Mouse (Mus musculus): ENCODE measurements at regions not wholly inside any gene's neighbourhood (a gene's known extent, or its start where the extent isn't known, plus 50 kb on each side); places are given as distances from the start of the nearest gene placed in this dataset.

DNA sequence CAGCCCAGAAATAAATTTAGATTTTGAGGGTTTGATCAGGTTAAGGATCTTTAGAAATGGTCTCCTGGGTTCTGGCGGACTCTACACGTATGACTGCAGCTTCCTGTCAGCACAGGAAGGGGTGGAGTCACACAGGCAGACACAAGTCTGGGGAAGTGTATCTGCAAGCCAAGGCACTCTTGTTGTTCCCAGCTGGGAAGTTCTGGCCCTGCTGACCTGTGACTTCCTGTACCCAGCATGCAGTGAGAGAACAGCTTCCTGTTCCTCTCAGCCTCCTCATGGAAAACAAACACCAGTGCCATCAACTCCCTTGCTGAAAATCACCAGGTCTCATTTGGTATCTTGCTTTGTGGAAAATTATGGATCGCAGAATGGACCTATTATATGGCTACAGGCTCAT is 140.9 kb downstream of the Ets2 start:
- DNase-seq (ENCODE audit: extremely low spot score) = no peak

- DNase-seq (ENCODE audit: extremely low spot score) = no peak
Observed at GRCm38 (mm10) chr16:95839512-95840253, 137.8 kb downstream of the Ets2 start.

GRCm38 (mm10) chr16:95838886-95839430 is 137.1 kb downstream of the Ets2 start:
- no peak for DNase-seq (ENCODE audit: extremely low spot score)

- no peak for DNase-seq (ENCODE audit: extremely low spot score)
Observed at GRCm38 (mm10) chr16:95838478-95838846, 136.6 kb downstream of the Ets2 start.

DNA sequence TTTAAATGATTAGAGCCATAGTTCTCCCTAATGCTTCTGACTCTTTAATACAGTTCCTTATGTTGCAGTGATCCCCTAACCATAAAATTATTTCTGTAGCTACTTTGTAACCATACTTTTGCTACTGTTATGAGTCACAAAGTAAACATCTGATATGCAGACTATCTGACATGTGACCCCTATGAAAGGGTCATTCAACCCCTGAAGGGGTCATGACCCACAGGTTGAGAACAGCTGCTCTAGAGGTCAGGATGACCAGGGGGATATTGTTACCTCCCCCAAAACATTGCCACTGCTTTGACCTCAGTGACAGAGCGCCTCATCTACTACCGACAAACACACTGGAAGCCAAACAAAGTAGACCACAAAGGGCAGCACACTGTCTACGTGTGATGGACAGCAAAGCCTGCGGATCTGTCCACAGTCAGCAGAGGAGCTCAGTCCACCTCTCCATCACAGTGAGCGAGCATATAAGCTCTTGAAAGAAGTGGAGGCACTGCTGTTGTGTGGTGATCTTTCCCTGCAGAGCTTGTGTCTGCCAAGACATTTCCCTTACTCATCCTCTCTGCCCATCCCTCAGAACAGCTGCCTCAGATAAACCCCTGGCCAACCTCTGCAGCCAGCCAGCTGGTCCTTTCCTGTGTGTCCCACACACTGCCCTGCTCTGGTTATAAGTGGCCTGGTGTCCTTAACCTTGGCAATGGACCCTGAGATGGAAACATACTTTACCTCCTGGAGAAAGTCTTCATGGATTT is 136.0 kb downstream of the Ets2 start:
- DNase-seq (ENCODE audit: extremely low spot score) = no peak

GRCm38 (mm10) chr16:95835941-95836340 is 134.1 kb downstream of the Ets2 start:
- DNase-seq (ENCODE audit: extremely low spot score) = no peak

DNA sequence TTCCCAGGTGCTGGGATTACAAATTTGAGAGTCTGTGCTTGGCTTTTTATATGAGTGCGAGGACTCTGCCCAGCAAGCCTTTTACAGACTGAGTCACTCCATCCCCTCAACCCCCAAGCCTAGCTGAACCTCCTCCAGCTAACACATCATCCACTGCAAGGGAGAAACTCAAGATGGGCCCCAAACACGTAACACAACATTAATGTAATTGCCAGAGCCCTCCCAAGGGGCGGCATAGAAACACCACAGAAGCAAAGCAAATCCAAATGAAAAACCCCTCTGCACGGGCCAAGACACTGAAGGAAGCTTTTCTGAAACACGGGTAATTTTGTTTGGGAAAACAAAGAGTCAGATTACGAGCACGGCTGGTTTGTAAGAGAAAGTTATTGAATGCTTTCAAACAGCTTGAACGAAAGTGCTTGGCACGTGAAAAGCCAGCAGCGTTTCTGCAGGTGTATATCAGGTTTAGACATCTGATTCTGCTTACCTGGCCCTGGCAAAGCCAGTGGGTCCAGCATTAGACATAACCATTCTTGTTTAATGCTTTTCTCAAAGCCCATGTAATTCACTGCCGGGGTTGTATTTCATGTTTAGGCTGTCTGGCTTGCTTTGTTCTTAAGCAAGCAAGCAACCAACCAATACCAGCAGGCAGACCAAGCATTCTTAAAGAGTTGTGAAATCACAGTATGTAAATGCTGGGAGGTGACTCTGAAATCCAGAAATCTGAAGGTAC is 132.8 kb downstream of the Ets2 start:
- DNase-seq (ENCODE audit: extremely low spot score) = no peak

DNA sequence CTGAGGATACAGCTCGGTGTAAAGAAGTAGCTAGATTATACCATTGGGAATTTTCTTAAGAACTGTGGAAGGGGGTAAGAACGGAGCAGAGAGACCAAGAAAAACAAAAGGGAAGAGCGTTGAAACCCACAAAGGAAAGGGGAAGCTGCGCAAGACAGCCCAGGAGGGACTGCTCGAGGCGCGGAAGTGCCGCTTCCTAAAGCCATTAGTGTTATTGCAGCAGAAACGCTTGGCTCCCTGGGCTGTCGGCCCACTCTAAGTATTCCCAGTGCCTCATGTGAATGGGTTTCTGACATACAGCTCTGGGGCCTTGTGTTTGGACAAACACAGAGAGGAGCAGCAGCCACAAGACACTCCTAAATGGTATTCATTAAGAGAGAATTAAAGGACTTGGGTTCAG is 131.6 kb downstream of the Ets2 start:
- no peak for DNase-seq (ENCODE audit: extremely low spot score)

- no peak for DNase-seq (ENCODE audit: extremely low spot score)
Observed at GRCm38 (mm10) chr16:95832346-95832739, 130.5 kb downstream of the Ets2 start.

- no peak for DNase-seq (ENCODE audit: extremely low spot score)
Observed at GRCm38 (mm10) chr16:95831566-95832345, 129.9 kb downstream of the Ets2 start.

DNA sequence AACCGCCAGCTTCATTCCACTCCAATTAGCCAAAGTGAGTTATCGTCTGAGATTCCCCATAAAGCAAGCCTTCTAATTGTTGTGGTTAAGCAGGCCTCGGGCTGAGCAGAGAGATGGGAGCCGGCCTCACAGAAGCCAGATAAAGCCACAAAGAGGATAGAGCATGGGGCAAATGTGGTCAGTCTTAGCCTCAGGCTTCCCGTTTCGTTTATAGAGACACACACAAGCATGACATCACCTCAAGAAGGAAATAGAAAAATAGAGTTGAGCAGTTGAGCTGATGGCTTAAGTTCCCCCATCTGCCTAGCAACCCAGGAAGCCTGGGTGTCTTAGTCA is 125.5 kb downstream of the Ets2 start:
- no peak for DNase-seq (ENCODE audit: extremely low spot score)

DNA sequence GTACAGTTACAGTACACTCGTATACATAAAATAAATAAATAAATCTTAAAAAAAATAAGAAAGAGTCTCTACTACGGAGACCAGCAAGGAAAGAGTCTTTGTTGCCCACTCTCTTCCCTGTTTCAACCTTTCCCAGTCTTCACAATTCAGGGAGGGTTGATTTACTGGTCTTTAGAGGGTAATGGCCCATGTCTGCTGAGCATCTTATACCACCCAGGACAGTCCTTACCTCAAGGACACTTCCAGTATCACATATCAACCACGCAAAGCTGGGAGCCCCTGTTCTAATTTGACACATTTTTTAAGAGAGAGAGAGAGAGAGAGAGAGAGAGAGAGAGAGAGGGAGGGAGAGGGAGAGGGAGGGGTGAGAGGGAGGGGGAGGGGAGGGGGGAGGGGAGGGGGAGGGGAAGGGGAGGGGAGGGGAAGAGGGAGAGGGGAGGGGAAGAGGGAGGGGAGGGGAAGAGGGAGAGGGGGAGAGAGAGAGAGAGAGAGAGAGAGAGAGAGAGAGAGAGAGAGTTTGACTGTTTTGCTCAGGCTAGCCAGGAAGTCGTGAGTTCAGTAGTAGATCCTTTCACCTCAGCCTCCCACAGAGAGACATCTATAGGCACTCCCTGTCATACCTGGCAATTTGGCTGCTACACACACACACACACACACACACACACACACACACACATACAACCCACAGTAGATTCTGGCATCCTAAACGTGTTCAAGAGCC is 125.0 kb downstream of the Ets2 start:
- no peak for DNase-seq (ENCODE audit: extremely low spot score)

DNA sequence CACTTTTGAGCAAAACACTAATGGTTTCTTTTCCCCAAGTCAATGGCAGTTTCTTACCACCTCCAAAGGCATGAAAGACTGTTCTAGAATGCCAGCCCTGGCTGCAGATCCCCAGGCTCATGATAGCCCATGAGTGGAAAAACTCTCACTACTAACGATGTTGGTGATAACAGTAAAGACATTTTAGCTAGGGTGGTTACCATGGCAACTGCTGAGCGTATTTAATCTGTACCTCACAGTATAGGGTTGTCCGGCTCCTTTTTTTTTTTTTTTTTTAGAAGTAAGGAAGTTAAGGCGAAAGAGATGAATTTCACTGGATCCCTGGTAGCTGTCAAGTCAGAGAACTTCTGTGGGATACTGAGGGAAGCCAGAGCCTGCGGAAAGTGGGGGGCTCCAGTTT is 123.8 kb downstream of the Ets2 start:
- DNase-seq (ENCODE audit: extremely low spot score) = no peak

DNA sequence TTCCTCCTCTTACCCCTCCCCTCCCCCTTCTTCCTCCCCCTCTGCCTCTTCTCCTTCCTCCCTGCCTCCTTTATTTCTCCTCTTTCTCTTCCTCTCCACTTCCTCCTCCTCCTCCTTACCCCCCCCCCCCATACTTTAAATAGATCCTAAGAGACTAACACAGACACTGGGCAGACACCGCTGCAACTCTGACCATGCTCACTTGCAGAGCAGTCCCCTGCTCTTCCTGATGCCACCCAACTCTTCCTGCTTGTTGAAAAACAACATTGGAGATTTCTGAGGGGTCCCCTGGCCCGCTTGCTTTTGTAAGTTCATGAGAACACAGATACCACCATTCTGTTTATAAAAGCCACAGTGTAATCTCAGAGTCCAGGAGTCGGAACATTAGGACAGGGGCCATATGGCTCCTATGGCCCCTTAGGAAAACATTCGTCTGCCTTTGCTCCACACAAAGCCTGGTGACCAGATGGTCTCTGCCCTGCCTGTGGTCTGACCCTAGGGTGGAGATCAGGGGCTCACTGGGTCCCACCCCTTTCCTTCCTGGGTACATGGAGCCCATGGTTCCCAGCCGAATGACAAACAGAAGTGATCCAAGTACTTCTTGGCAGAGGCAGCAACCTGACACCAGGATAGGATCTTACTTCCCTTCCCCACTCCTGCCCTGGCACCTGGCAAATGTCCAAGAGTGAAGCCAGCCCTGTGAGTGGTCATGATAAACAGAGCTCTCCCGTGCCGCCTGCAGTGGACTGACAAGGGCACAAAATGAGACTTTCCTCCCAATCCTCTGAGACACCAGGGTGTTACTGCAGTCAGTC is 123.1 kb downstream of the Ets2 start:
- DNase-seq (ENCODE audit: extremely low spot score) = peak; percentile 57

- no peak for DNase-seq (ENCODE audit: extremely low spot score)
Observed at GRCm38 (mm10) chr16:95823803-95824202, 121.9 kb downstream of the Ets2 start.

GRCm38 (mm10) chr16:95821080-95821479 is 119.2 kb downstream of the Ets2 start:
- no peak for DNase-seq (ENCODE audit: extremely low spot score)

- DNase-seq (ENCODE audit: extremely low spot score) = no peak
Observed at GRCm38 (mm10) chr16:95820606-95821005, 118.7 kb downstream of the Ets2 start.

DNA sequence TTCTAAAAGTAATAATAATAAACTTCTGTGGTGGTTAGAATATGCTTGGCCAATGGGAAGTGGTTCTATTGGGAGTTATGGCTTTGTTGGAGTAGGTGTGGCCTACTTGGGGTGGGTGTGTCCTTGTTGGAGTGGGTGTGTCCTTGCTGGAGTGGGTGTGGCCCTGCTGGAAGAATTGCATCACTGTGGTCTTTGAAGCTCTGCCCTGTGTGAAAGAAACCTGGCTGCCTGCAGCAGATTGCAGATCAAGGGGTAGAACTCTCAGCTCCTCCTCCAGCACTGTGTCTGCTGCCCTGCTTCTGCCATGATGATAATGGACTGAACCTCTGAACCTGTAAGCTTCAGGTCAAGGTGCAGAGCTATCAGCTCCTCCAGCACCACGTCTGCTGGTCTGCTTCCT is 118.1 kb downstream of the Ets2 start:
- DNase-seq (ENCODE audit: extremely low spot score) = no peak

DNA sequence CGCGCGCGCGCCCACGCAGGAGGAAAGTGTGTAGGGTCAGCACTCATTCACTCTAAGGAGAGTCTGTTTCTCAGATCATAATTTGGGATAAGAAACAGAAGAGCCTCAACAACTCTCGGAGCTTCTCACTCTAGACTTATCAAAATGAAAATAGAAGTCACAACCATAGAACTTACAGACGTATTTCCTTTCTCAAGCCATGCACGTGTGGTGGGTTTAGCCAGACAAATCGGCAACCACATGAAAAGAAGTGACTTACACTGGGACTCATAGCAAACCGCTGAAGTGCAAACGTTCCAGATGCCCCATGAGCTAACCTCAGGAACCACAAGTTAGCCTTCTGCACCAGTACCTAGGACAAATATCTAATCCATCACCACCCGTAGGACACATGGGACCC is 114.1 kb downstream of the Ets2 start:
- no peak for DNase-seq (ENCODE audit: extremely low spot score)

DNA sequence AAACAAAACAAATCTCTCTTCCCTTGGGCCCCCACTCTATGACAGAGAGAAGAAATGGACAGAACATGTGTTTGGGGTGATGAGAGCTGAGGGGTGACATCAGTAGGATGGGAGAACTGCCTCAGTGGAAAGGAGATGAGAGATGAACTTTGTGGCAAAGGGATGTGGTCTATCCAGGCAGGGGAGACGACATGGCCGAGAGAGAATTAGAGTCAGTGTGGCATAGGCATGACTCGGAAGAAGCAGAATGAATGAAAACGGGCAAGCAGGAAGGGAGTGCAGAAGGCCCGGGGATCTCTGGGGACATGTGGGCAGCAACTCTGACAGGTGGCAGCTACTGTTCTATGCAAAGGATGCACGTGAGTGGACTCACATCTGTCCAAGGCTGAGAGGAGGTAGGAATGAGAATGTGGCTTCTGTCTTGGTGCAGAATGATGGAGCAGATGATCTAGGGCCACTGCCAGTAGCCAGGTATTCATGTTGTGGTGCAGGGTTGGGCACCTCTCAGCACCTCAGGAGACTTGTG is 113.4 kb downstream of the Ets2 start:
- DNase-seq (ENCODE audit: extremely low spot score) = no peak
